Mouse (Mus musculus) liver, embryonic 16.5 days (tissue): ENCODE measurements around the gene Slc8a3. TPM values are rescaled to one million over a fixed set of nuclear protein-coding genes. Genes with fewer than 3 reads are reported as not detected.
"Not testable (repeated sequence)": the region's sequence is repeated elsewhere in the genome, so short reads cannot be mapped to it uniquely, and the experiment has no call there.

Experiments
- ATAC-seq: fragments of 200-750 bp; cut with Nextera tagmentation; 2 replicates; pipeline ENCODE4 v1.8.0; 2017; ENCODE audit warnings: low read depth, mild to moderate bottlenecking, moderate number of reproducible peaks, moderate library complexity
- H3K27ac ChIP-seq: fragments of 300-500 bp; sonication (generic); 2 replicates; pipeline ENCODE4 v1.5.1; 2014; ENCODE audit warnings: mild to moderate bottlenecking, low read length
- H3K27me3 ChIP-seq: fragments of 300-500 bp; sonication (generic); 2 replicates; pipeline ENCODE4 v1.6.1; 2014; ENCODE audit warnings: low read depth, low read length, mixed read lengths; ENCODE audit not compliant: control insufficient read depth, insufficient read depth
- H3K36me3 ChIP-seq: fragments of 300-500 bp; sonication (generic); 2 replicates; pipeline ENCODE4 v1.6.1; 2014; ENCODE audit warnings: mild to moderate bottlenecking; ENCODE audit not compliant: control insufficient read depth, insufficient read depth
- H3K4me1 ChIP-seq: fragments of 300-500 bp; sonication (generic); 2 replicates; pipeline ENCODE4 v1.6.1; 2014; ENCODE audit warnings: low read depth, low read length, mixed read lengths; ENCODE audit not compliant: control insufficient read depth
- H3K4me2 ChIP-seq: fragments of 300-500 bp; sonication (generic); 2 replicates; pipeline ENCODE4 v1.6.1; 2014; ENCODE audit warnings: low read depth, low read length, mixed read lengths
- H3K4me3 ChIP-seq: fragments of 300-500 bp; sonication (generic); 2 replicates; pipeline ENCODE4 v1.5.1; 2014; ENCODE audit warnings: low read depth, mild to moderate bottlenecking, low read length
- H3K9ac ChIP-seq: fragments of 300-500 bp; sonication (generic); 2 replicates; pipeline ENCODE4 v1.6.1; 2014; ENCODE audit warnings: low read depth, low read length
- H3K9me3 ChIP-seq: fragments of 300-500 bp; sonication (generic); replicated peaks from 2 replicates; pipeline ENCODE4 v1.6.1; 2016; ENCODE audit warnings: low read length; ENCODE audit not compliant: control insufficient read depth
- WGBS: fragments of 180-500 bp; shearing (Covaris S2); extraction: QIAGEN DNeasy Blood & Tissue Kit; methylation state at CpG from one replicate; pipeline ENCODE4 v1.1.7; 2014; ENCODE audit not compliant: insufficient replicate concordance; 5-methylcytosine and 5-hydroxymethylcytosine counted together
- polyA plus RNA-seq: library from polyadenylated mRNA; unstranded; fragments of >200 nt; fragmentation: Nextera tagmentation; extraction: Ambion mirVana; gene quantifications from 2 replicates; pipeline ENCODE4 v1.2.1, GENCODE M21; 2015

Gene Slc8a3
- polyA plus RNA-seq = 0.04 and 0.05 TPM in 2 replicates

DNA sequence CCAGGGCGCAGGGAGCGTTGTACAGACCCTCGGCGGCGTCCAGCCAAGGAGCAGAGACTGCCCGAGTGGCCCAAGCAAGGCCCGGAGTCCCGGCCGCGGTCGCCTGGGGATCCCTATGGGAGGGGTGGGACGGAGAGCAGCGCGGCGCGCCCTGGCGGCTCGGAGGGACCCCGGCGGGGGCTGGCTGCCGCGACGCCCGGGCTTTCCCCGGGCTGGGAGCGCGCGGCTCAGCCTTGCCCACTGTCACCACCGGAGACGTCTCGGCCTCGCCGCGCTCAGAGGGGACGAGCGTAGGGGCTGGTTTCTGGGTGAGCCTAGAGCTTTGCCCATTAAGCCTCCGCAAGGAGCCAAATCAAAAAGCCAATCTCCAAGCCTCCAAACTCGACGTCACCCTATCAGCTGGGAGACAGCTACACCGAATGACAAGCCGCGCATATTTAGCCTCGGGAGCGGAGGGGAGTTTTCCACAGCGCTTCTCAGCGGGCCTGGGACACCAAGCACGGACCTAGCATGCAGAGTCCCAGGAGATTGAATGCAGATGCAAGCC is at the start of gene Slc8a3:
Slc8a3 (minus strand) TSS at position 306 of the 547 bp plus-strand sequence.
- no peaks in the 10 kb centered on the region for H3K36me3 ChIP-seq
- WGBS = 1% methylated on average over 46 of the region's 47 CpGs
- no peak within 1 kb of the TSS for H3K27ac ChIP-seq
- H3K9ac ChIP-seq = no peak within 1 kb of the TSS
- ATAC-seq = no peak
- no peaks in the 10 kb centered on the region for H3K9me3 ChIP-seq
- H3K4me1 ChIP-seq = no peaks in the 10 kb centered on the region
- H3K4me3 ChIP-seq = peak within 1 kb of the TSS; percentile 47
- H3K4me2 ChIP-seq = peak within 1 kb of the TSS; percentile 58
- H3K27me3 ChIP-seq = peaks cover 35% of the 10 kb centered on the region

DNA sequence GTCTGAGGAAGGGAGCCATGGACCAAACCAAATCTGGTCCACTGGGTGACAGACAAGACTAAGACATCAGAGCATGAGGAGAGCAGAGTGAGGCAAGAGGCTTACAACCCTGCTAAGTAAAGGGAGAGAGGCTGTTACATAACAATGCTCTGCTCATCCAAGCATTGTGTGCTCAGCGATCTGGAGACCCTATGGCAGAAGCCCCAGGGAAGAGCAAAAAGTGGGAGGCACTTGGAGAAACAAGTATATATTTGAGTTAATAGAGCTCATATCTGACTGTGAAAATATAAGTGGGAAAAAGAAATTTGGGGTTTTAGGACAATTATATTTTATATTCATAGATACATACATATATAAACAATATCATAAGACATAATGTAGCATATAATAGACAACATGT is 46.4 kb upstream of the Slc8a3 start, which contains the start of gene Gm4787:
Gm4787 (minus strand) TSS at position 101 of the 400 bp plus-strand sequence.
- not testable (repeated sequence) for H3K9me3 ChIP-seq, H3K4me2 ChIP-seq, H3K36me3 ChIP-seq, H3K4me1 ChIP-seq, ATAC-seq, H3K9ac ChIP-seq, H3K27me3 ChIP-seq, H3K27ac ChIP-seq, H3K4me3 ChIP-seq
- 74% methylated on average over 1 of the region's 1 CpGs for WGBS

DNA sequence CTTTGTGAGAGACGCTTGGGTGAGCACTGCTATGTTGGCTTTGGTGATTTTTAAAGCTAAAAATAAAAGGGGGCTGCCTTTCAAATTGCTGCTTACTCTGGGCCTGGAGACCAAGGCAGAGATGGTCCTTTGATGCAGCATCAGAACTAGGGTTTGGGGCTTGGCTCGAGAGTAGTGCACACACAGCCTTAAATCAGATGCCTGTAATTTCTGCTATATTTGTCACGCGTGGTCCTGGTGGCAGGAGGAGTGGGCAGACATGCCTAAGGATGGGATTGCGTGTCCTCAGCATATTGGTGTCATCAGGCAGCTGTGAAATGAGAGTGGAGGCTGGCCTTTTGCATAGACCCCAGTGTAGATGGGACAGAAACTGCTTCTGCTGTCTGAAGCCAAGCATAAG is 861 bp upstream of the Slc8a3 start:
- H3K36me3 ChIP-seq = no peaks in the 10 kb centered on the region
- no peaks in the 10 kb centered on the region for H3K9me3 ChIP-seq
- no peak for ATAC-seq
- no peak overlapping the region for H3K27ac ChIP-seq
- no peak overlapping the region for H3K4me3 ChIP-seq
- H3K27me3 ChIP-seq = peaks cover 35% of the 10 kb centered on the region
- no peaks in the 10 kb centered on the region for H3K4me1 ChIP-seq
- H3K9ac ChIP-seq = no peak overlapping the region
- H3K4me2 ChIP-seq = no peak overlapping the region
- WGBS = 46% methylated on average over 5 of the region's 5 CpGs

DNA sequence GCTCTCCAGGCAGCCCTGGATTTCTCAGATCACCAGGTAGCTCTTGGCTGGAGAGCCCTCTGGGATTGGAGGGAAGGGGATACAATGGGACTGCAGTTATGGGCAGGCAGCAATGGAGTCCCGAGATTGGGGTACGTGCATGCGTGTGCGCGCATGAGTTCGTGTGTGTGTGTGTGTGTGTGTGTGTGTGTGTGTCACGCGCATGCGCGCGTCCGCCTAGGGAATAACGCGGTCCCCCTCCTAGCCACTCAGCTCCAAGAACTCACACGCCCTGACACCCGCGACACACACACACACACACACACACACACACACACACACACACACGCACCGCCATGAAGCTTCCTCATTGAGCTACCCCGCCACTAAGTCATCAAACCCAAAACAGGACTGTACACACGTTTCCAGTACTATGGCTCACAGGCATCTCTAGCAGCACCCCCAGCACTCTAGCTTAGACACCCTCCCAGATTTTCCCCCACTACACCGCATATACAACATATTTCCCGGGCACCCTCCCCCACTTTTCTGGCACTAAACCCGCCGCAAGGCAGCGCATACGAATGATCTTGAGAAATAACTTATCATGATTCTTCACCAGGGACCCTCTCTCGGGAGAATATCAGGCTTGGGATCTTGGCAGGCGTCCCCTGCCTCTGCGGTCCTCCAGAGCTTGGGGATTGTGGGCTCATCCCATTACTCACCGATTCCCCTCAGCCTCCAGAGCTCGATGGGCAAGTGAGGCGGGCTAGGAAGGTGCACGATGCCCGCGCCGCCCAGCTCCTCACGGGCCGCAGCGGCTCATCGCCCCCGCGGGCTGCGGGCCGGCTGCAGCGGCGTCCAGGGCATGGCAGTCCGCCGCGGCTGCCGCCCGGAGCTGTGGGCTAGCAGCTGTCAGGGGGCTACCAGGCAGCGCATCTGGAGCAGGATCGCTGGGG is 774 bp downstream of the Slc8a3 start:
- Histone ChIP-seq H3K9ac (no peak overlapping the region), H3K4me2 (peak overlapping the region; percentile 58), H3K27ac (no peak overlapping the region), H3K36me3 (no peaks in the 10 kb centered on the region), H3K27me3 (peaks cover 35% of the 10 kb centered on the region), H3K4me1 (no peaks in the 10 kb centered on the region), H3K4me3 (peak overlapping the region; percentile 47), H3K9me3 (no peaks in the 10 kb centered on the region)
- ATAC-seq = no peak
- 3% methylated on average over 53 of the region's 54 CpGs for WGBS

GRCm38 (mm10) chr12:81331046-81331638 is 1.8 kb downstream of the Slc8a3 start:
- Histone ChIP-seq H3K4me2 (no peak overlapping the region), H3K9me3 (no peaks in the 10 kb centered on the region), H3K4me3 (no peak overlapping the region), H3K9ac (no peak overlapping the region), H3K4me1 (no peaks in the 10 kb centered on the region), H3K27me3 (peaks cover 35% of the 10 kb centered on the region), H3K27ac (no peak overlapping the region), H3K36me3 (no peaks in the 10 kb centered on the region)
- ATAC-seq = no peak
- 33% methylated on average over 5 of the region's 5 CpGs for WGBS

DNA sequence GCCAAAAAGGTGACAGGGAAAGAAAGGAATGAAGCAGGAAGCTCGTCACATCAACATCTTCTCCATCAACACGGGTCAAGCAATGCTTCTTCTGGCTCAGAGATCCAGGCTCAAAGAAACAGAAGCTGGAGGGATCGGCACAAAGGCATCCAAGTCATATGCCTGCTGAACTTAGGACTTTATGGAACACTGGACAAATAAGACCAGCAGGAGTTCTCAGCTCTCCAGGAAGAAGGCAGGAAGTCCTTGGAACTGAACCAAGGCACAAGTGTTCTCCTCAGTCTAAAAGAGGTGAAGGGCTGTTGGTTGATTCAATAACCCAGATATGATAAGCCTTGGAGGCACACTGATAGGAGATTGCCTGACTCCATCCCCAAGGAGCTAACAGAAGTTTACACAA is 8.0 kb downstream of the Slc8a3 start:
- 51% methylated on average over 3 of the region's 3 CpGs for WGBS
- Histone ChIP-seq H3K4me2 (no peak overlapping the region), H3K27me3 (no peaks in the 10 kb centered on the region; the same call in 1 of the 2 replicates), H3K27ac (no peak overlapping the region), H3K4me3 (no peak overlapping the region), H3K36me3 (no peaks in the 10 kb centered on the region), H3K9me3 (no peaks in the 10 kb centered on the region), H3K9ac (no peak overlapping the region), H3K4me1 (no peaks in the 10 kb centered on the region)
- ATAC-seq = no peak

DNA sequence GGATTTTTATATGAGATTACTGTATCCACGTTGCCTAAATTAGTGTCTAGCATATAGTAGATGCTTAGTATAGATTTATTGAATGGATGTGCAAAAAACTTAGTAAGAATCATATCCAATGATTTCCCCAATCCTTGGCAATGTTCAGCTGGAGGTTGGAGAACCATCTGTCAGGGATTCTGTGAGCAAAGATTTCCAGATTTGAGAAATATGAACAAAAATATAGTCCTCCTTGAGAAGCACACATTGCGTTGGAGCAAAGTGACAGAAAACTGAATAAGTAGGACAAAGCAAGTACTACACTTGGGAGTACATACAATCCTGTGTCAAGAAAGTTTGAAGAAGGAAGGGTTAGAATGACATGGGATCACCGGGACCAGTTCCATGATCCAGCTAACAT is 8.9 kb downstream of the Slc8a3 start:
- WGBS = 66% methylated on average over 3 of the region's 3 CpGs

DNA sequence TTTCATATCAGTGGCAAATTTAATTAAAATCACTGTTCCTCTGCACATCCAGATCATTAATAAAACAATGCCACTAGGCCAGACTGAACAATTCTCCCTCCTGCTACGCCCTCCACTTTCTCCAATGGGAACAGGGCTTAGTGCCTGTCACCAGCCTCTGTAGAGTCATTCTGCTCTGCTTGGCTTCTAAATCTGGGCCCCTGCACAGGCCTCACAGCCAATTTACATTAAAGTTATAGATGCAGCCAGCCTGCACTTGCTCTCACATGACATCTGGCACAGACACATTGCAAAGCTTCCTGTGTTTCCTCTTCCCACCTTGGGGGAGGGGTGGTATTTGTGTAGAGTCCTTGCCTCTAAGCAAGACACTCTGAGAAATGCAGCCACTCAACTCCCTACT is 12.0 kb downstream of the Slc8a3 start:
- Histone ChIP-seq H3K27me3 (no peaks in the 10 kb centered on the region), H3K4me2 (no peak overlapping the region), H3K27ac (no peak overlapping the region), H3K4me3 (no peak overlapping the region), H3K36me3 (no peaks in the 10 kb centered on the region), H3K4me1 (no peaks in the 10 kb centered on the region), H3K9ac (no peak overlapping the region), H3K9me3 (no peaks in the 10 kb centered on the region)
- 60% methylated on average over 1 of the region's 1 CpGs for WGBS
- no peak for ATAC-seq

More for the DNA sequence above, 8.9 kb downstream of the Slc8a3 start:
- Histone ChIP-seq H3K9me3 (no peaks in the 10 kb centered on the region), H3K9ac (no peak overlapping the region), H3K27ac (no peak overlapping the region), H3K36me3 (no peaks in the 10 kb centered on the region), H3K4me1 (no peaks in the 10 kb centered on the region), H3K4me2 (no peak overlapping the region), H3K27me3 (no peaks in the 10 kb centered on the region), H3K4me3 (no peak overlapping the region)
- ATAC-seq = no peak

DNA sequence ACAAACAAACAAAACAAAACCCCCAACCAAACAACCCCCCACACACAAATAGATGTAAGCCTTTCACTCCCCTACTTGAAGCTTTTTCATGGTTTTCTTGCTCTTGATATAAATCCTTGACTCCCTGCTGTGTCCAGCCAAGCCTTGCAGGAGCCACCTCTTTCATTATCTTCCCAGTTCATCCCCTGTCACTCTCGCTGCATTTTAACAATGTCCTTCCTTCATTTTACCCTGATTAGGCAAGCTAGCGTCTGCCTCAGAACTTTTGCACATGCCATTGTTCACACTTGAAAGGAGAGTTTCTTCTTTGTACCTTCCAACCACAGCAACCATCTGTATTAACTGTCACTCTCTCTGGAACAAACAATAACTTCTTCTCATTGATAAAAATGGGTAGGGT is 15.2 kb downstream of the Slc8a3 start:
- H3K4me2 ChIP-seq = no peak overlapping the region
- no peak overlapping the region for H3K4me3 ChIP-seq
- WGBS = 46% methylated on average over 2 of the region's 2 CpGs
- H3K4me1 ChIP-seq = no peaks in the 10 kb centered on the region
- no peak overlapping the region for H3K27ac ChIP-seq
- no peaks in the 10 kb centered on the region for H3K9me3 ChIP-seq
- ATAC-seq = no peak
- no peak overlapping the region for H3K9ac ChIP-seq
- no peaks in the 10 kb centered on the region for H3K27me3 ChIP-seq
- H3K36me3 ChIP-seq = no peaks in the 10 kb centered on the region
